Mouse (Mus musculus): ENCODE data around the gene Eid2b. TPM values are rescaled to one million over a fixed set of nuclear protein-coding genes. Genes with fewer than 3 reads are reported as not detected.

Gene Eid2b
- polyA plus RNA-seq, 1 experiment from 2014 or later, result 17.1 TPM

DNA sequence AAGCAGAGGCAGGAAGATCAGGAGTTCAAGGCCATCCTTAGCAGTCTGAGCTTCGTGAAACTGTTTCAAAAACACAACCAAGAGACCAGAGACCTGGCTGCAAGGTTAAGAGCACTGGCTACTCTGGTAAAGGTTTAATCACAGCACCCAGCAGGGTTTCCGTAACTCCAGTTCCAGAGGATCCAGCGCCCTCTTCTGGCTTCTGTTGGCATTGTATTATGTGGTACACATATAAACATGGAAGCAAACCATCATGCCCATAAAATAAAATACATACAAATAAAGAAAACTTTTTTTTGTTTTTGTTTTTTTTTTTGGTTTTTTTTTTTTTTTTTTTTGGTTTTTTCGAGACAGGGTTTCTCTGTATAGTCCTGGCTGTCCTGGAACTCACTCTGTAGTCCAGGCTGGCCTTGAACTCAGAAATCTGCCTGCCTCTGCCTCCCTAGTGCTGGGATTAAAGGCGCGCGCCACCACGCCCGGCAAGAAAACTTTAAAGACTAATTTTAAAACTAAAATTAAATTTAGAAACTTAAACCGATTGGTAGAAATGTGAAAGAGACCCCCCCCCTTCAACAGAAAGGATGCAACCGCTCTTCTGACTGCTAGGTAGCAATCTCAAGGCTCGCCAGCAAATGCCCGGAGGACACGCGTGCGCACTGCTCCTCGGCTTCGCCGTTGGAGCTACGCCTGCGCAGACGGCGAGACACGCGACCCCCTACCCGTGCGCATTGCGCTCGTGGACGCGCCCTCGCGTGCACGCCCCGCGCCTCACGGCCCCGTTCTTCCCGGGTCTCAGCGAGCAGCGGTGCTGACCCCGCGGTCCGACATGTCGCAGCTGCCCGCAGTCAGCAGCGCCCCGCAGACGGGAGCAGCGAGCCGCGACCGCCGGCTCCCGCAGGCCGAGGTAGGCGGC lies 10.2 kb upstream of the Eid2b start, which contains the start of gene Eid2:
TSS of gene Eid2 (plus strand) at position 753 of the 913 bp plus-strand sequence.
- Histone ChIP-seq H3K9ac (ENCODE audit: low read length) (peak within 1 kb of the TSS; percentile 93), H3K4me3 (ENCODE audit: low read depth, low read length) (peak within 1 kb of the TSS; percentile 80), H3K9me3 (ENCODE audit: control insufficient read depth, low read length) (no peaks in the 10 kb centered on the region), H3K36me3 (ENCODE audit: control insufficient read depth, insufficient read depth, low read length) (peaks cover 3% of the 10 kb centered on the region), H3K27ac (ENCODE audit: low read depth, low read length) (peak within 1 kb of the TSS; percentile 85), H3K27me3 (ENCODE audit: control insufficient read depth, insufficient read depth, low read length) (no peaks in the 10 kb centered on the region), H3K4me2 (ENCODE audit: low read depth) (peak within 1 kb of the TSS; percentile 68), H3K4me1 (ENCODE audit: control insufficient read depth, insufficient read depth, low read length) (peaks cover 3% of the 10 kb centered on the region; the same call in 1 of the 2 replicates)
- peak; percentile 94 for DNase-seq (ENCODE audit: low spot score)
- WGBS, result 7% methylated on average over 57 of the region's 57 CpGs
- peak; percentile 76 for ATAC-seq (ENCODE audit: insufficient read depth, low FRiP score, low TSS enrichment)

DNA sequence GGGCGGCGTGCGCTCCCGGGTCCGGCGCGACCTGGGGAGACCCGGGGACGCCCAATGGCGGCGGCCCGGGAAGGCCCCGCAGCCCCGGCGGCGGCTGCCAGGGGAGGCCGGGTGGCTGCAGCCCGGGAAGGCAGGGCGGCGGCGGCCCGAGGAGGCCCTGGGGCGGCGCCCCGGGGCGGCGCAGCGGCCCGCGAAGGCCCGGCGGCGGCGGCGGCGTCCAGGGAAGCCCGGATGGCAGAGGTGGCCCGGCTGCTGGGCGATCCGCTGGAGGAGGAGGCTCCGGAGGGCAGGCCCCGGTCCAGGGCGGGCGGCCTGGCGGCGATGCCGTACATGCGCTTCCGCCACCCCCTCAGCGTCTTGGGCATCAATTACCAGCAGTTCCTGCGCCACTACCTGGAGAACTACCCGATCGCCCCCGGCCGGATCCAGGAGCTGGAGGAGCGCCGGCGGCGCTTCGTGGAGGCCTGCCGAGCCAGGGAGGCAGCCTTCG lies 9.5 kb upstream of the Eid2b start:
- Histone ChIP-seq H3K4me2 (ENCODE audit: low read depth) (peak overlapping the region; percentile 68), H3K4me1 (ENCODE audit: control insufficient read depth, insufficient read depth, low read length) (peaks cover 3% of the 10 kb centered on the region; the same call in 1 of the 2 replicates), H3K9ac (ENCODE audit: low read length) (peak overlapping the region; percentile 93), H3K27ac (ENCODE audit: low read depth, low read length) (peak overlapping the region; percentile 85), H3K4me3 (ENCODE audit: low read depth, low read length) (peak overlapping the region; percentile 80), H3K27me3 (ENCODE audit: control insufficient read depth, insufficient read depth, low read length) (no peaks in the 10 kb centered on the region), H3K36me3 (ENCODE audit: control insufficient read depth, insufficient read depth, low read length) (peaks cover 3% of the 10 kb centered on the region), H3K9me3 (ENCODE audit: control insufficient read depth, low read length) (no peaks in the 10 kb centered on the region)
- WGBS, result 0% methylated on average over 58 of the region's 62 CpGs
- ATAC-seq (ENCODE audit: insufficient read depth, low FRiP score, low TSS enrichment) (peak; percentile 72), DNase-seq (ENCODE audit: low spot score) (peak; percentile 66)

DNA sequence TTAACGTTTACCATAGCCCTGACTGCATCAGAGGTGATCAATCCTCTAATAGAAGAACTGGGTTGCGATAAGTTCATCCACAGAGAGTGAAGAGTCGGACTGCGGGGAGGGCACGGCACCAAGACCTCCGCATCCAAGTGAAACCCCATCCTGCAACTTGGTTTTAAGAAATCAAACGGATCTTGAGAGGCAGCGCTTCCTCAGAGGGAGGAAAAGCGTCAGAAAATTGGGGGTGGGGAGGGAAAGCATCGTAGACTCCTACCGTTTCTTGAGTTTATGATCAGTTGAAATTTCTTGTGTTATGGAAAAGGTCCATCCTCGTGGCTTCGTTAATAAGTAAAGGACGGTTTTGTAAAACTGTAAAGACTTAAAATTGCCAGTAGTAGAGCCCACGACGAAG lies 9.0 kb upstream of the Eid2b start:
- Histone ChIP-seq H3K27me3 (ENCODE audit: control insufficient read depth, insufficient read depth, low read length) (no peaks in the 10 kb centered on the region), H3K4me1 (ENCODE audit: control insufficient read depth, insufficient read depth, low read length) (peaks cover 3% of the 10 kb centered on the region; the same call in 1 of the 2 replicates), H3K4me3 (ENCODE audit: low read depth, low read length) (peak overlapping the region; percentile 80), H3K9me3 (ENCODE audit: control insufficient read depth, low read length) (no peaks in the 10 kb centered on the region), H3K36me3 (ENCODE audit: control insufficient read depth, insufficient read depth, low read length) (peaks cover 3% of the 10 kb centered on the region), H3K4me2 (ENCODE audit: low read depth) (peak overlapping the region; percentile 68), H3K9ac (ENCODE audit: low read length) (peak overlapping the region; percentile 93), H3K27ac (ENCODE audit: low read depth, low read length) (peak overlapping the region; percentile 85; the same call in 1 of the 2 replicates)
- 0 out of 2 replicates have a peak, but pooled peaks have one; percentile 7 for ATAC-seq (ENCODE audit: insufficient read depth, low FRiP score, low TSS enrichment)
- no peak for DNase-seq (ENCODE audit: low spot score)
- 29% methylated on average over 16 of the region's 16 CpGs for WGBS

DNA sequence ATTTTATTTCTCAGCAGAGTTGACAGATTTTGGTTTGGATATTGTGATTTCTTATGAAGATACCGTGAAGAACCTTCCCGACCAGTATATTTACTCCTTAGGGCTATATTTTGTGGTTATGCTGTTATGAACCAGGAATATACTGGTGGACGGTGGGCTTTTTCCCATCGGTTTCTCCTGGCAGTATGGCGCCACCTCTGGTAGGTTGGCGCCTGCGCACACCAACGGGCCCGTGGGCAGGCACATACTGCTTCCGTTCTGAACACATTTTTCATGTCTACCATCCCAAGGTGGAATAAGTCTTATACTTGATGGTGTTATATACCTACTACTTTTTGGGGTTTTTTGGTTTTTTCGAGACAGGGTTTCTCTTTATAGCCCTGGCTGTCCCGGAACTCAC lies 8.2 kb upstream of the Eid2b start:
- H3K4me3 ChIP-seq (ENCODE audit: low read depth, low read length), result no peak overlapping the region; the same call in 1 of the 2 replicates

DNA sequence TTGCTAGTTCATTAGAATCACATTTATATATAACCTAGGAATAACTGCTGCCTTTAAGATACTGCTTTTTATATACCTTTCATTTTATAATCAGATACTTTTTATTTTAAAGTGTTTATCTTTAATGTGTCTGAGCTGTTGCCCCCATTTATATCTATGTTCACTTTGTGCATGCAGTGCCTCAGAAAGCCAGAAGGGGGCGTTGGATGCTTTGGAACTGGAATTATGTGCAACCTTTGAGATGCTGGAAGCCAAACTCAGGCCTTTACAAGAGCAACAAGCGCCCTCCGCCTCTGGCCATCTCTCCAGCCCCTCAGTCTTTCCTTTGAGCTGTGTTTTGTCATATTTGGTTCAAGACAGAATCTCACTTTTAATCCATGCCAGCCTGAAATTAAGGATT lies 5.8 kb upstream of the Eid2b start:
- Histone ChIP-seq H3K4me1 (ENCODE audit: control insufficient read depth, insufficient read depth, low read length) (peaks cover 3% of the 10 kb centered on the region; the same call in 1 of the 2 replicates), H3K36me3 (ENCODE audit: control insufficient read depth, insufficient read depth, low read length) (peaks cover 3% of the 10 kb centered on the region), H3K4me2 (ENCODE audit: low read depth) (no peak overlapping the region), H3K9ac (ENCODE audit: low read length) (no peak overlapping the region), H3K27ac (ENCODE audit: low read depth, low read length) (no peak overlapping the region), H3K9me3 (ENCODE audit: control insufficient read depth, low read length) (no peaks in the 10 kb centered on the region), H3K4me3 (ENCODE audit: low read depth, low read length) (no peak overlapping the region), H3K27me3 (ENCODE audit: control insufficient read depth, insufficient read depth, low read length) (no peaks in the 10 kb centered on the region)
- 74% methylated on average over 3 of the region's 3 CpGs for WGBS
- DNase-seq (ENCODE audit: low spot score), result no peak
- no peak for ATAC-seq (ENCODE audit: insufficient read depth, low FRiP score, low TSS enrichment)

More for the DNA sequence above, 8.2 kb upstream of the Eid2b start:
- Histone ChIP-seq H3K36me3 (ENCODE audit: control insufficient read depth, insufficient read depth, low read length) (peaks cover 3% of the 10 kb centered on the region), H3K9ac (ENCODE audit: low read length) (no peak overlapping the region), H3K9me3 (ENCODE audit: control insufficient read depth, low read length) (no peaks in the 10 kb centered on the region), H3K27me3 (ENCODE audit: control insufficient read depth, insufficient read depth, low read length) (no peaks in the 10 kb centered on the region), H3K4me2 (ENCODE audit: low read depth) (no peak overlapping the region), H3K4me1 (ENCODE audit: control insufficient read depth, insufficient read depth, low read length) (peaks cover 3% of the 10 kb centered on the region; the same call in 1 of the 2 replicates), H3K27ac (ENCODE audit: low read depth, low read length) (no peak overlapping the region)
- ATAC-seq (ENCODE audit: insufficient read depth, low FRiP score, low TSS enrichment) (no peak), DNase-seq (ENCODE audit: low spot score) (peak; percentile 47)
- WGBS, result 93% methylated on average over 12 of the region's 12 CpGs

DNA sequence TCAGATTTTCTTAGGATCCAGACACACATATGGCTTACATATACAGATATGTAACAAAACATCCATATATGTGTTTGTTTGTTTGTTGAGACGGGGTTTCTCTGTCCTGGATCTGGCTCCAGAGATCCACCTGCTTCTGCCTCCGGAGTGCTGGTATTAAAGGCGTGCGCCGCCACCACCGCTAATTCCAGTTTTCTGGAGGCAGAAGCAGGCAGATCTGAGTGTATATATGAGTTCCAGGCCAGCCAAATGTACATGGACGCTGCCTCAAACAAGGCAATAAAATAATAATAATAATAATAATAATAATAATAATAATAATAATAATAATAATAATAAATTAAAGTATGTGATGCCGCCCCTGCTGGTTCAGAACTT lies 313 bp upstream of the Eid2b start:
- ATAC-seq (ENCODE audit: insufficient read depth, low FRiP score, low TSS enrichment) (no peak), DNase-seq (ENCODE audit: low spot score) (no peak)
- H3K4me2 ChIP-seq (ENCODE audit: low read depth), result no peak overlapping the region; the same call in 1 of the 2 replicates
- no peaks in the 10 kb centered on the region for H3K36me3 ChIP-seq (ENCODE audit: control insufficient read depth, insufficient read depth, low read length)
- H3K27ac ChIP-seq (ENCODE audit: low read depth, low read length), result no peak overlapping the region
- no peaks in the 10 kb centered on the region for H3K4me1 ChIP-seq (ENCODE audit: control insufficient read depth, insufficient read depth, low read length)
- H3K9ac ChIP-seq (ENCODE audit: low read length), result no peak overlapping the region
- no peaks in the 10 kb centered on the region for H3K9me3 ChIP-seq (ENCODE audit: control insufficient read depth, low read length)
- no peak overlapping the region for H3K4me3 ChIP-seq (ENCODE audit: low read depth, low read length)
- 62% methylated on average over 8 of the region's 8 CpGs for WGBS
- H3K27me3 ChIP-seq (ENCODE audit: control insufficient read depth, insufficient read depth, low read length), result no peaks in the 10 kb centered on the region

DNA sequence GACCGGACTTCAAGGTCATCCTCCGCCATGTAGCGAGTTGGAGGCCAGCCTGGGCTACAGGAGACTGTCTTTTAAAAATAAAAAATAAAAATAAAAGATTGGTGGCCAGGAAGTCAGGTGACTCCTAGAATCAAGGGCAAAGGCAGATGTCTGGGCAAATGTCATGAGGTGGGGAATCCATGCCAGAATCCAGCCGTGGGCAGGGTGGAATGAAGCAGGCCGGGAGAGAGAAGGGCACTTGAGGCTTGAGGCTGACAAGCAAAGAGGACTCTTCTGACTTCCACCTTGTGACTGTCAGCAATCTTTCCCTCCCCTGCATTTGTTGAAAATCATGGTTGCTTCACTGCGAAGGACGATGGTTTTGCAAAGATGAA lies 727 bp downstream of the Eid2b start:
- Histone ChIP-seq H3K4me3 (ENCODE audit: low read depth, low read length) (peak overlapping the region; percentile 64), H3K9ac (ENCODE audit: low read length) (peak overlapping the region; percentile 94), H3K9me3 (ENCODE audit: control insufficient read depth, low read length) (no peaks in the 10 kb centered on the region), H3K4me1 (ENCODE audit: control insufficient read depth, insufficient read depth, low read length) (no peaks in the 10 kb centered on the region), H3K36me3 (ENCODE audit: control insufficient read depth, insufficient read depth, low read length) (no peaks in the 10 kb centered on the region), H3K4me2 (ENCODE audit: low read depth) (peak overlapping the region; percentile 72), H3K27ac (ENCODE audit: low read depth, low read length) (no peak overlapping the region; the same call in 1 of the 2 replicates), H3K27me3 (ENCODE audit: control insufficient read depth, insufficient read depth, low read length) (no peaks in the 10 kb centered on the region)
- ATAC-seq (ENCODE audit: insufficient read depth, low FRiP score, low TSS enrichment) (no peak), DNase-seq (ENCODE audit: low spot score) (no peak)
- WGBS, result 85% methylated on average over 7 of the region's 7 CpGs

DNA sequence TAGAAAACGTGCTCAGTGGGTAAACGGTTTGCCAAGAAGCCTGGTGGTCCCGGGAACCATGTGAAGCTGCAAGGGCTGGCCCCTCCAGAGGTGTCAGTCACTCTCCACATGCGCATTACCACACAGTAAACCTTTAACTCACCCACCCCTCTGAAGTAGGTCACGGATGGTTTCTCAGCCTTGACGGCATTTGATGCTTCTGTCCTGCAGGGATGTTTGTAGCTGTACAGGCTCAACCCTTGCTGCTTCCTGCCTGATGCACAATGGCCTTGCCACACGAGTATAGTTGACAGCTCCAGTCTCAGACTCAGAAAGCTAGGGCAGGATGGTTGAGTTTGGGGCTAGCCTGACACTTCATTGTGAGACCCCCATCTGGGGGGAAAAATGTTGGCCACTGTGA lies 3.1 kb downstream of the Eid2b start:
- ATAC-seq (ENCODE audit: insufficient read depth, low FRiP score, low TSS enrichment), result no peak

More for the DNA sequence above, 3.1 kb downstream of the Eid2b start:
- 80% methylated on average over 7 of the region's 7 CpGs for WGBS
- no peak overlapping the region for H3K27ac ChIP-seq (ENCODE audit: low read depth, low read length)
- no peak overlapping the region for H3K9ac ChIP-seq (ENCODE audit: low read length)
- H3K9me3 ChIP-seq (ENCODE audit: control insufficient read depth, low read length), result no peaks in the 10 kb centered on the region
- no peaks in the 10 kb centered on the region for H3K27me3 ChIP-seq (ENCODE audit: control insufficient read depth, insufficient read depth, low read length)
- H3K4me2 ChIP-seq (ENCODE audit: low read depth), result no peak overlapping the region
- H3K36me3 ChIP-seq (ENCODE audit: control insufficient read depth, insufficient read depth, low read length), result no peaks in the 10 kb centered on the region
- no peaks in the 10 kb centered on the region for H3K4me1 ChIP-seq (ENCODE audit: control insufficient read depth, insufficient read depth, low read length)
- H3K4me3 ChIP-seq (ENCODE audit: low read depth, low read length), result no peak overlapping the region
- DNase-seq (ENCODE audit: low spot score), result no peak

Measured in neural tube, embryonic 11.5 days (tissue).